Mouse (Mus musculus): ENCODE measurements around the gene Hacd4.
A peak's percentile ranks its signal among the peaks of the same experiment; 100 is the strongest.
"Not testable (repeated sequence)": the region's sequence is repeated elsewhere in the genome, so short reads cannot be mapped to it uniquely, and the experiment has no call there.

Hacd4 gene

GRCm38 (mm10) chr4:88432412-88433024, 6.2 kb downstream of the Hacd4 start:
- DNase-seq (ENCODE audit: low spot score) = no peak

GRCm38 (mm10) chr4:88427630-88428239, 11.0 kb downstream of the Hacd4 start:
- no peak for DNase-seq (ENCODE audit: low spot score)

GRCm38 (mm10) chr4:88424563-88424962, 14.2 kb downstream of the Hacd4 start:
- no peak for DNase-seq (ENCODE audit: low spot score)

- no peak for DNase-seq (ENCODE audit: low spot score)
Measured at GRCm38 (mm10) chr4:88419378-88419777, 19.4 kb downstream of the Hacd4 start.

DNA sequence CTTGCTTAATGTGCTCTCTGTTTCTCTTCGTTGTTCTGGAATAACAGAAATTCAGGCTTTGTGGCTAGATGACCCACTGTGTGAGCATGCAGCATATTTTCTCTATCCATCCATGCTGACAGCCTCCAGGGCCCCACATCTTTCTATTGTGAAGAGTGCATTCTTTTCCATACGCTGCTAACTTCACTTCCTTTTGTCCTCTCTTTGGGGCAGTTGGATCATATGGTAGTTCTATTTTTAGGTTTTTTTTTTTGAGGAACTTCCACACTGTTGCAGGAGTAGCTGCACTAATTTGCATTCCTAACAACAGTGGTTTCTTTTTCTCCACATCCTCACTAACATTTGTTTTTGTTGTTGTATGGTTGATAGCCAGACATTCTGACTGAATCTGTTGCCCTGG, 23.7 kb downstream of the Hacd4 start:
- no peak for DNase-seq (ENCODE audit: low spot score)

DNA sequence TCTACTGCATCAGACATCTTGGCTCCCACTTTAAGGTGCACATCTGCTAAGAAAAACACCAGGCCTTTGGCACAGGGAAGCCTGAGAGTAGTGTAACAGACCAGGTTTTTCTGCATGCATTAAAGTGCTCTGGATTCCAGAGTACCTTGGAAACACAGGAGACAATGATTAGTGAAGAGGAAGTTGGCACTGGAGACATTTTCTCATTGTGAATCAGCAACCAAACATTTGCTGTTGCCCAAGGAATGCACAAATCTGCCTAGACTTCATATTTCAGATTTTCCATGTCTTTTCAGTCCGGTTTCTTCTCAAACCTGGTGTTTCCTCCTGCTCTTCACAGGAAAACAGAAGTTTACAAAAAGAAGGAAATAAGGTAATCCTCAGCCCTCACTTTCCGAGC, 26.4 kb downstream of the Hacd4 start:
- no peak for DNase-seq (ENCODE audit: low spot score)

- no peak for DNase-seq (ENCODE audit: low spot score)
Measured at GRCm38 (mm10) chr4:88409279-88409678, 29.4 kb downstream of the Hacd4 start.

DNA sequence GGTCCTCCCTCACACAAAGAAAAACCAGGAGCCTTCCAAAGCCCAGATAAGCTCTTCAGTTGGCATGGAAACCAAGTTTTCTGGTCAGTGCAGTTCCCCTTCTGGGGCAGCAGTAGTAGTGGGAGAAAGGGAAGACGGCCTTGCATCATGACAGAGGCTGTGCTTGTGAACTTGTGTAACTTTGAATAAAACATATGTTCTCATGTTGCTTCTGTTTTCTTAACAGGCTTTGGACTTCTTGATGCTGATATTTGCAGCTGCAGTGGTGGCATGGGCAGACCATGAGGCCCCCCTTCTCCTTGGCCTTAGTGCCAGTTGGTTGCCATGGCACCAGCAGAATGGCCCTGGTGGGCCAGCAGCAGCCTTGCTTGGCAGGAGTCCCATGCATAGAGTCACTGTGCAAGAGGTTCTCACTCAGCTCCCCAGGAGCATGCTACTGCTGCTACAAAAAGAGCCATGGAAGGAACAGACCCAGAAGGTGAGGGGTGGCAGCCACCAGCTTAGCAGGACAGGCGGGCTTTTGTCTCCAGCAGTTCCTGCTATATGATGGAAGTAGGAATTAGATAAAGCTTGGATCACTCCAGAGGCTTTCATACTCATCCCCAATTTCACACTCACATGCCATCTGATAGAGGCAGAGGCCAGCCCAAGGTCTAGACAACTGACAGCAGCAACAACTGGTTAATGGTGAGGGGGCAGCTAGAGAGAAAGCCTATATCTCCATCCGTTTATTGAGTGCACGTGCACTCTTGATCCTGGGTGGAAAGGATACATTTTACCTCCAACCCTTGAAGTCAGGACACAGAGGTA, 31.6 kb downstream of the Hacd4 start:
- DNase-seq (ENCODE audit: low spot score) = peak; percentile 66

GRCm38 (mm10) chr4:88402884-88403283, 35.8 kb downstream of the Hacd4 start:
- DNase-seq (ENCODE audit: low spot score) = no peak

- DNase-seq (ENCODE audit: low spot score) = no peak
Measured at GRCm38 (mm10) chr4:88400992-88401313, 37.8 kb downstream of the Hacd4 start.

DNA sequence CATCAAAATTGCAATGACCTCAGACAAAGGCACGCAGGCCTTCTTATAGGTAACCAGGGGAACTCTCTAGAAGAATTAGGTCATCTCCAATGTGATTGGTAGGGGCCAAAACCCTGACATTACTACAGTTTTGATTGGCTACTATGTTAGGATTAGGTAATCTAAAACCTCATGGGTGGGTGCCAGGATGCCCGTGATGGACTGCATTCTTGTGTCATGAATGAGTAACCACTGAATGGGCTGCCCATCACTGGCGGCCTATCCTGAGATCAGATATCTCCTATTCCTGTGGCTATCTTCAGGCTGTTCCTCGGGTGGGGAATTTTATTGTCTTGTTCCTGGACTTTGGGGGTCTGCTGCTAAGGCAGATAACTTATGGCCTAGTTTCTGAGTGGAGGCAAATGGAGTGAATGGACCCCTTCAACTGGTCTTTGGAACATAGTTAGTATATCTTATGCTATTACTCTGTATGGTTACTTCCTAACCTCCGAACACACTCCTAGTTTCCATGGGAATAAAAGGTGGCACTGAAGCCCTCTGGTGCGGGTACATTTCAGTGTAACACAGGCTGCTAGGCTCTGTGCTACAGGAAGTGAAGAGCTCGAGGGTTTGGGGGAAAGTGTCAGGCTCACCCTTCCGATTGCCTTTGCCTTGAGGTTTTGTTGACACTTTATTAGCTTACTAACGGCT, 38.3 kb downstream of the Hacd4 start:
- DNase-seq (ENCODE audit: low spot score) = no peak

DNA sequence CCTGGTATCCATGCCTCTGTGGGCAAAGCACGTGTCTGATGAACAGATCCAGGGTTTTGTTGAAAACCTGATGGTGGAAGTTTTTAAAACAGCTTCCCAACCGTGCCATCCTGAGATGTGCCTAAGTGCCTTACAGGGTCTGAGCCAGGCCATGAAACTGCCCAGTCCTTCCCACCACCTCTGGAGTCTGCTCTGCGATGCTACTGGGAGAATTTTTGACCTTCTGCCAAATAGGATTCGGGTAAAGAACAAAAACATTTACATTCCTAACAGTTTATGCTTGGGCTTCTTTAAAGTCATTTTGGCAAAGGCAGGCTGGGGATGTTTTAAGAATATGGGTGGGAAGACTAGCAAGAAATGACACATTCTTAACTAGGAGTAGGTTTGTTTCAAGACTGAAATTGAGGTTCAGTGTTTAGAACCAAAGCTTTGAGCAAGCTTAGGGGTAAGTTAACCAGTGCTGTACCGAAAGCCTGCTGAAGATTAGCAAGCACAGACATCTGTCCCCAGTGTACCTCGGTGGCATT, 41.7 kb downstream of the Hacd4 start:
- DNase-seq (ENCODE audit: low spot score) = peak; percentile 8

DNA sequence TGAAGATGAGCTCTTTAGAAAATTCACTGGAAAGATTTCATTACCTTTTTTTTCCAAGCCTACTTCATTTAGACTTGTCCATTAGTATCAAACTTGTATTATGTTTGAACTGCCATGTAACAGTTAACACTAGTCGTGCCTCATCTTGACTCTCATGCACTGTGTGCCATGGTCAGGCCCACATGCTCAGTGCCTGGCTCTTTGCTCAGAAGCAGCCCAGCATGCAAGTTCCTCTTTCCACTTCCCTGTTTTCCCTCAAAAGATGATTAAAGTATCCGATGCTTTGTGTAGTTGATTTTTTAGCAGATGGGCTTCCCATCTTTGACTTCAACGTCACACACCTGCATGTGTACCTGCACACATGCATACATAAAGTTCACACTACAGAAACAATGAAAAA, 43.0 kb downstream of the Hacd4 start:
- DNase-seq (ENCODE audit: low spot score) = no peak

DNA sequence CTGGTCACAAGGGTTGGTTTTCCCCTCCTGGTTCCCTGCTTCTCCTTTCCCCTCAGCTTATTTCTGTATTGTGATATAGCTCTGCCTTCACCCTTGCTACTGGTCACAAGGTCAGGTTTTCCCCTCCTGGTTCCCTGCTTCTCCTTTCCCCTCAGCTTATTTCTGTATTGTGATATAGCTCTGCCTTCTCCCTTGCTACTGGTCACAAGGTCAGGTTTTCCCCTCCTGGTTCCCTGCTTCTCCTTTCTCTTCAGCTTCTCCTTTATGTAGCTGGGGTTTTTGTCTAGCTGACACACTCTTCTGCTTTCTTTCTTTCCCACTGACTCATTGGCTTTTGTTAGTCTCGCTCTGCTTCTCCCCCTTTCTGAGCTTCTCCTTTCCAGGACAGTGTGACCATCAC, 48.1 kb downstream of the Hacd4 start:
- DNase-seq (ENCODE audit: low spot score) = not testable (repeated sequence)

DNA sequence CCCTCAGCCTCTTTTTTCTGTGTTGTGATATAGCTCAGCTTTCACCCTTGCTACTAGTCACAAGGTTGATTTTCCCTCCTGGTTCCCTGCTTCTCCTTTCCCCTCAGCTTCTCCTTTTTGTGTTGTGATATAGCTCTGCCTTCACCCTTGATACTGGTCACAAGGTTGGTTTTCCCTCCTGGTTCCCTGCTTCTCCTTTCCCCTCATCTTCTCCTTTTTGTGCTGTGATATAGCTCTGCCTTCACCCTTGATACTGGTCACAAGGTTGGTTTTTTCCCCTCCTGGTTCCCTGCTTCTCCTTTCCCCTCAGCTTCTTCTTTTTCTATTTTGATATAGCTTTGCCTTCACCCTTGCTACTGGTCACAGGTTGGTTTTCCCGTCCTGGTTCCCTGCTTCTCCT, 48.7 kb downstream of the Hacd4 start:
- DNase-seq (ENCODE audit: low spot score) = no peak

GRCm38 (mm10) chr4:88372293-88373224, 66.2 kb downstream of the Hacd4 start:
- no peak for DNase-seq (ENCODE audit: low spot score)

DNA sequence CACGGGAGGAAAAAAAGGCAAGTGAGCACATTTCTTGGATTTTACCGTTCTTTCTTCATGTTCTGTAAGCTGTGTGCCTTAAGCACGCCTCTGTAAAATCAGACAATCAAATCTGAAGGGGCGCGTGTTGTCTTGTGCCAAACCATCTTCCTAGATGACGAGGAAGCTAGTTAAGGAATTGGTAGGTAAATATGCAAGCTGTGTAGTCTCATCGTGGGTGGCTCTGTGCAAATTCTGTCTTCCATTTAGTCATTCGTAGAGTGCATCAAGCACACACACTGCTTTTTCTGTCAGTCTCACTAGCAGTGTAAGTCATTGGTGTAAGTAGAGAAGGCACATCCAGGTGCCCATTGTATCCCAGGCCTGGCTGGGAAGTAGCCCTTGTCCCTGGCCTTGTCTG, 67.9 kb downstream of the Hacd4 start:
- no peak for DNase-seq (ENCODE audit: low spot score)

- no peak for DNase-seq (ENCODE audit: low spot score)
Measured at GRCm38 (mm10) chr4:88369951-88370350, 68.8 kb downstream of the Hacd4 start.

DNA sequence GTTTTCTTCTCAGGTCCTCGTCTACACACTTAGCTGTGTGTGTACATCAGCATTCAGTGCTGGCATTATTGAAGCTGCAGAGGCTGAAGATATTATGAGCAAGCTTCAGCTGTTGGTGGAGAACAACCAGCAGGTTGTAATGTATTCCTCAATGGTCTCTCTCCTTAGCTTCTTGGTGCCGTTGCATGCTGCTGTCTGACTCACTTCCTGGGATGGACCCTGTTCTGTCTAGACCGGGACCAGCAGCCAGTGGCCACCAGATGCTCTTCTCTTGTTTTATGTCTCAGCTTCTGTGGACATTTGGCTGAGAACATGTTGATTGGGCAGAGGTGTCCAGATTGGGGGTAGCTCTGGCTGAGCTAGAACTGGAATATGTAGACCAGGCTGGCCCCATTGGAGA, 81.3 kb downstream of the Hacd4 start:
- no peak for DNase-seq (ENCODE audit: low spot score)

DNA sequence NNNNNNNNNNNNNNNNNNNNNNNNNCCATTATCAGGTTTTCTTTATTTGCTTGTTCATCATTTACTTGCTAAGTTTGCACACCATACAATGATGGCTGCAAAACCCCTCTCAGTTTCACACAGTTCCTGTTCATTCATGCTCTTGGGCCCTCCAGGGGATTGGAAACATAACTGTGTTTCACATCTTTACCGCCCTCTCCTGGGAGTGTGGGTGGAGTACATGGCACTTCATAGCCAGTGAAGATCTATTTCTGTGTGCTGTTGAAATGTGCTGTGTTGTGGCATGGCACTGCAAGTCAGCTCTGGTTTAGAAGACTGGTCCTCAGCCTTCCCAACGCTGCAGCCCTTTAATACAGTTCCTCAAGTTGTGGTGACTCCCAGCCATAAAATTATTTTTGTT, 82.1 kb downstream of the Hacd4 start:
- no peak for DNase-seq (ENCODE audit: low spot score)

DNA sequence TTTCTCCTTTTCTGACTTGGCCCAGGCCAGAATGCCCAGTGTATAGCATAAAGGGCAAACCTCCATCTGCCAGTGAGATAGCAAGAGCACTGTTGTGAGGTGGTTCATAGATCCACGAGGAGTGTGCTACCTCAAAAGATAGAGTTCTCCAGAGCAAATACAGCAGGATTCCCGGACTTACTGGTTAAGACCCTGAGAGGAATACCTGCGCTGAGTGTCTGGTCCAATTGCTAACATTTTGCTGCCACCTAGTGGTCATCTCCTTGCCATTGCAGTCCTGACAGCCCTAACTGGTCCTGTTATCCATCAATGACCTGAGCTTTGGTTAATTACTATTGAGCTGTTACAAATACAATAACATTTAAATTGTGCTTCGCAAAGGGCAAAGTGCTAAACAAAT, 87.8 kb downstream of the Hacd4 start:
- peak; percentile 21 for DNase-seq (ENCODE audit: low spot score)
